Mouse (Mus musculus): ENCODE measurements around the gene Cavin1.

- no peak for TF ChIP-seq CTCF (conservative IDR thresholded peaks at IDR 0.05; ENCODE audit: low read length)
- no peak for TF ChIP-seq POU5F1 (IDR thresholded peaks at IDR 0.05; ENCODE audit: borderline replicate concordance, low read length)
These were observed 28.3 kb downstream of the Cavin1 start for GRCm38 (mm10) chr11:100942388-100942787.

Measured in E14TG2a.4 (cell line).